Mouse (Mus musculus): ENCODE measurements around the gene Vav3. TPM values are rescaled to one million over a fixed set of nuclear protein-coding genes. Genes with fewer than 3 reads are reported as not detected.

Vav3 gene
- polyA plus RNA-seq, 1 experiment from 2014 or later: 3.4 TPM

DNA sequence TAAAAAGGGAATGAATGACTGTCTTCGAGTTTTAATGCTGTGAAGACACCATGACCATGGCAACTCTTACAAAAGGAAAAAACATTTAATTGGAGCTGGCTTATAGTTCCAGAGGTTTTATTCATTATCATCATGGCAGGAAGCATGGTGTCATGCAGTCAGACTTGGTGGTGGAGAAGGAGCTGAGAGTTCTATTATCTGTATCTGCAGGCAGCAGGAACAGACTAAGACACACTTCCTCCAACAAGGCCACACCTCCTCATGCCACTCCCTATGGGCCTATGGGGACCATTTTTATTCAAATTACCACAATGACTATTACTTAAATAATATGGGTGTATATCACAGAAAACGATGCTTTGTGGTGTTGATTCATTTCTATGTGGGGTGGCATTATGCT, 307.8 kb downstream of the Vav3 start:
- 49% methylated on average over 2 of the region's 2 CpGs for WGBS (ENCODE audit: insufficient replicate concordance)
- H3K4me3 ChIP-seq (replicated peaks): no peak overlapping the region
- no peak overlapping the region for H3K27ac ChIP-seq (replicated peaks)
- no peaks in the 10 kb centered on the region for H3K27me3 ChIP-seq
- no peaks in the 10 kb centered on the region for H3K9me3 ChIP-seq (replicated peaks)
- H3K36me3 ChIP-seq (replicated peaks): no peaks in the 10 kb centered on the region
- no peak overlapping the region for H3K4me2 ChIP-seq
- no peaks in the 10 kb centered on the region for H3K4me1 ChIP-seq (replicated peaks)
- H3K9ac ChIP-seq: no peak overlapping the region
- no peak for ATAC-seq (ENCODE audit: insufficient read depth)

- no peak overlapping the region for H3K4me2 ChIP-seq
- no peak overlapping the region for H3K9ac ChIP-seq
- no peaks in the 10 kb centered on the region for H3K9me3 ChIP-seq (replicated peaks)
- no peak overlapping the region for H3K27ac ChIP-seq (replicated peaks)
- no peak for ATAC-seq (ENCODE audit: insufficient read depth)
- no peaks in the 10 kb centered on the region for H3K4me1 ChIP-seq (replicated peaks)
- WGBS (ENCODE audit: insufficient replicate concordance): 67% methylated on average over 3 of the region's 3 CpGs
- H3K27me3 ChIP-seq: no peaks in the 10 kb centered on the region
- H3K36me3 ChIP-seq (replicated peaks): no peaks in the 10 kb centered on the region
- H3K4me3 ChIP-seq (replicated peaks): no peak overlapping the region
Observed at GRCm38 (mm10) chr3:109651479-109651878, 311.0 kb downstream of the Vav3 start.

DNA sequence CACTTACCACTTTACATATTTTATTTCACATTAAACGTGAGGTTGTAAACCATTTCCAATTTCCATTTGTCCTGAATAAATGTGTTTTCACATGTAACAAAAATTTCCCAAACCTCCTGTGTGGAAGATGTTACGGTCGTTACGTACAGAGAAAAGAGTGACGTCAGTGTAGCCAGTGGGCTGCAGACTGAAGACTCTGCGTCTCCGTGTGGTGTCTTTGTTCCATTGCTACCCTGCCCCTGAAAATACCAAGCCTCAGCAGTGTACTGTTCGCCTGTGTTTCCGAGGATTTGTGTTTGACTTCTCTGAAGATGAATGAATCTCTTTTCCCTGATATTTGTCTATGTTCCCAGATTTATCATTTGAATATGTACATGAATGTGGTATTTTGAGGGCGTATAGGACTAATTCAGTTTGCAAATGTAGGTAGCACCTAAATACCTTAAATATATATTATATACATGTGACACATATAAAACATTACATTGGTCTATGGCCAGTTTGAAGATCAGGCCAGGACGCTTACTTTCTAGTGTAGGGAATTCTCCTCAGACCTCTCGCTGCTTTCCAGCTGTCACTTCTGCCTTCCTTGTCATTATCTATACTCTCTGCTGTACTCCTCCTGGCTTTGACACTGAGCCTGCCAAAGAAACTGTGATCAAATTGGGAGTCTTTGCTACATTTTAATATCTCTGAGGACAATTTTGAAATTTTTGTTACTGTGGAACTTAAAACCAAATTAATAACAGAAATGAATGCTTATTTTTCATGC, 312.6 kb downstream of the Vav3 start:
- Histone ChIP-seq H3K27me3 (no peaks in the 10 kb centered on the region), H3K27ac (replicated peaks) (no peak overlapping the region), H3K9ac (no peak overlapping the region), H3K36me3 (replicated peaks) (no peaks in the 10 kb centered on the region), H3K4me1 (replicated peaks) (no peaks in the 10 kb centered on the region), H3K4me3 (replicated peaks) (no peak overlapping the region), H3K4me2 (no peak overlapping the region), H3K9me3 (replicated peaks) (no peaks in the 10 kb centered on the region)
- no peak for ATAC-seq (ENCODE audit: insufficient read depth)
- 68% methylated on average over 12 of the region's 12 CpGs for WGBS (ENCODE audit: insufficient replicate concordance)

DNA sequence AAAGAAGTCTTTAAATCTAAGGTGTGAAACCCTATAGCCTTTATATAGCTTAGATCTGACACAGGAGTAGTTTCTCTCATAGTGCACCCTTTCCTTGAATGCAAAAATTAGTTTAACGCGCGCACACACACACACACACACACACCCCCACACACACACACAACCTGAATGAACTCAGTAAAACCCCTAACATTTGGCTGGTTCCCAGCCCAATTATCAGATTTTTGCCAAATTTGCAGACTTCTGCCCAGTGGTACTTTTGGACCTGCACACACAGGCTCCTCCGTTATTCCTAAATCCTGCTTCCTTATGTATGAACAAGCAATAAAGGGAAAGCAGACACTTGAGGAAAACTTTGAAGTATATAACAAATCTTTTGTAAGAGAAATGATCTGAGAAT, 313.9 kb downstream of the Vav3 start:
- Histone ChIP-seq H3K27me3 (no peaks in the 10 kb centered on the region), H3K27ac (replicated peaks) (no peak overlapping the region), H3K4me2 (no peak overlapping the region), H3K36me3 (replicated peaks) (no peaks in the 10 kb centered on the region), H3K9ac (no peak overlapping the region), H3K4me3 (replicated peaks) (no peak overlapping the region), H3K4me1 (replicated peaks) (no peaks in the 10 kb centered on the region), H3K9me3 (replicated peaks) (no peaks in the 10 kb centered on the region)
- no peak for ATAC-seq (ENCODE audit: insufficient read depth)
- WGBS (ENCODE audit: insufficient replicate concordance): 84% methylated on average over 4 of the region's 4 CpGs

DNA sequence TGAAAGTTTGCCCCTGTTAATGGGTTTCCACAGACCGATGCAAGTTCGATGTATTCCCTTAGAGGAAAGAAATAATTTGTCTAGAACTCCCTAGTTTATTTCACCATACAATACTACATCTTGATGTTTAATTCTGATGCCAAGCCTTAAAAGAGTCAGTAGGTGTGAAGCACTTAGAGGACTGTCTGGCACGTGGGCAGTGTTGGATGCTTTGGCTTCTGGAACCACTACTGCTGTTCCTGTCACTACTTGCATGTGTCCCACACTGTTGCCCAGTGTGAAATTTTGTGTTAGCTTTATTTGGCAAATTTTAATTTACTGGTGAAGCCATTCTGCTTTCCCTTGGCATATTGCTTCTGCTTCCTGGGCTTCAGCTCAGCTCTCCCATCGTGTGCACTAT, 331.3 kb downstream of the Vav3 start:
- Histone ChIP-seq H3K27me3 (no peaks in the 10 kb centered on the region), H3K9me3 (replicated peaks) (no peaks in the 10 kb centered on the region), H3K9ac (no peak overlapping the region), H3K4me1 (replicated peaks) (no peaks in the 10 kb centered on the region), H3K4me2 (no peak overlapping the region), H3K36me3 (replicated peaks) (no peaks in the 10 kb centered on the region), H3K27ac (replicated peaks) (no peak overlapping the region), H3K4me3 (replicated peaks) (no peak overlapping the region)
- 70% methylated on average over 4 of the region's 4 CpGs for WGBS (ENCODE audit: insufficient replicate concordance)
- ATAC-seq (ENCODE audit: insufficient read depth): no peak

DNA sequence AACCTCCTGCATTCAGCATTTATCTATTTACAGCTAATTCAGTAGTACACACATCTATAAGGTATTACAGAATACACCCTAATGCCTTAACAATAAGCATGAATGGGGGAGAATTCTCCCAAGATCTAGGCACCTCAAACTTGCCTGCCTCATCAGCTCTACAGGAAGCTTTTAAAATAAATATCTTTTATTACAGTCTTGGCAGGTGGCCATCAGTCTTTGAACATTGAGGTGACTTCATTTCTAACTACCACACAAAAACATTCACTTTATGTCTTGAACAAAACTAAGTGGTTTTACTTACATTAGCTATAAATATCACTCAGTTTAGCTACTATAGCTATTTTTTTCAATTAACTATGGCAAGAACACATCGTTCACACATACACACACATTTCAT, 332.5 kb downstream of the Vav3 start:
- WGBS (ENCODE audit: insufficient replicate concordance): 59% methylated on average over 1 of the region's 1 CpGs
- Histone ChIP-seq H3K27me3 (no peaks in the 10 kb centered on the region), H3K9ac (no peak overlapping the region), H3K27ac (replicated peaks) (no peak overlapping the region), H3K4me1 (replicated peaks) (no peaks in the 10 kb centered on the region), H3K36me3 (replicated peaks) (no peaks in the 10 kb centered on the region), H3K4me2 (no peak overlapping the region), H3K4me3 (replicated peaks) (no peak overlapping the region), H3K9me3 (replicated peaks) (no peaks in the 10 kb centered on the region)
- no peak for ATAC-seq (ENCODE audit: insufficient read depth)

DNA sequence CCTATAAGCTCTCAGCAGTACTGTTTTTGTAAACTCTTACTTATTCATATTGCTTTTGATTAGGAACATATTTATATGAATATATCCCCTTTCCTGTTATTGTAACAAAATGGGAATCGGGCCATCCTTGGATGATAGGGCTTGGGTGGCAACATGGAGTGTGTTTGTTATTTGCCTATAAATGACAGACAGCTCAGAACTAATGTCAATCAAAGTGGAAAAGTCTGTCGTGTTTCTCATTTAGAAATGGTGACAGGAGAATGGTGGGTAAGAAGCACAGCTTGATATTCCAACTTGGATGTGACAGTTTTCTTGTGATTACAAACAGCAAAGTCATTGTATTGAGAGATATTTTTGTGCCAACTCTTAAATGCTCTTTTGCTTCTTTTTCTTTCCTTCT, 339.8 kb downstream of the Vav3 start:
- Histone ChIP-seq H3K4me1 (replicated peaks) (no peaks in the 10 kb centered on the region), H3K9ac (no peak overlapping the region), H3K27ac (replicated peaks) (no peak overlapping the region), H3K4me2 (no peak overlapping the region), H3K27me3 (no peaks in the 10 kb centered on the region), H3K4me3 (replicated peaks) (no peak overlapping the region), H3K36me3 (replicated peaks) (no peaks in the 10 kb centered on the region), H3K9me3 (replicated peaks) (no peaks in the 10 kb centered on the region)
- 56% methylated on average over 2 of the region's 2 CpGs for WGBS (ENCODE audit: insufficient replicate concordance)
- no peak for ATAC-seq (ENCODE audit: insufficient read depth)

GRCm38 (mm10) chr3:109681863-109682262, 341.4 kb downstream of the Vav3 start:
- H3K9me3 ChIP-seq (replicated peaks): no peaks in the 10 kb centered on the region
- no peak overlapping the region for H3K27ac ChIP-seq (replicated peaks)
- no peaks in the 10 kb centered on the region for H3K4me1 ChIP-seq (replicated peaks)
- WGBS (ENCODE audit: insufficient replicate concordance): 58% methylated on average over 5 of the region's 5 CpGs
- no peak overlapping the region for H3K4me2 ChIP-seq
- no peak for ATAC-seq (ENCODE audit: insufficient read depth)
- H3K9ac ChIP-seq: no peak overlapping the region
- H3K4me3 ChIP-seq (replicated peaks): no peak overlapping the region
- H3K27me3 ChIP-seq: no peaks in the 10 kb centered on the region
- no peaks in the 10 kb centered on the region for H3K36me3 ChIP-seq (replicated peaks)

DNA sequence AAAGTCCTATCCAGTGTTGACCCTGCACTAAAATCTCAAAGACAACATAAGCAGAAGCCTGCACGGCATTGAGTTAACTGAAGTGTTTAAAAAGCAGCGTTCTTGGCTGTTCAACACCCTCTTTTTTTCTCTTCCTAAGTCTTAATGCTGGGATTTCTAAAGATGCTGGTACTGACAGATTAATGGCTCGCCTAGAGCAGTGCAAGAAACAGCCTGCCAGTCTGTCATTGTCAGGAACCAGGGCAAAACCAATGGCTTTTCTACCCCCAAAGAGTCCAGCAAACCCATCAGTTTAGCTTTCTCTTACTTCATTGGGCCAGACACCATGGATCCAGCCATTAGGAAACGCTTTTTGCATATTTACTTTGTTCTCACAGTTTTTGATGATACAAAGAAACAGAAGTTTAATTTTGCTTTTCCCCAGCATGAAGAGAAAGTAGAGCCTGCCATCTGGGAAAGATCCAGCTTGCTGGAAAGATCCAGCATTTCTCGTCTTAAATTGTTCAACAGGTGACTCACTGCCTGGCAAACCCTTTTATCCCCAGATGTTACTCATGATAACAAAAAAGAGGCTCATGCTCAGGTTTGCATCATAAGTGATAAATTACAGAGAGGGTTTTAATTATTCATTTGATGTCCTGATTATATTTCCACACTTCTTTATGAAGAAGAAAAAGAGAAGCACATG, 343.3 kb downstream of the Vav3 start:
- no peak for ATAC-seq (ENCODE audit: insufficient read depth)
- no peaks in the 10 kb centered on the region for H3K9me3 ChIP-seq (replicated peaks)
- H3K27ac ChIP-seq (replicated peaks): no peak overlapping the region
- 63% methylated on average over 5 of the region's 5 CpGs for WGBS (ENCODE audit: insufficient replicate concordance)
- H3K36me3 ChIP-seq (replicated peaks): no peaks in the 10 kb centered on the region
- H3K4me2 ChIP-seq: no peak overlapping the region
- no peak overlapping the region for H3K4me3 ChIP-seq (replicated peaks)
- no peaks in the 10 kb centered on the region for H3K4me1 ChIP-seq (replicated peaks)
- H3K27me3 ChIP-seq: no peaks in the 10 kb centered on the region
- no peak overlapping the region for H3K9ac ChIP-seq

GRCm38 (mm10) chr3:109690566-109690965, 350.1 kb downstream of the Vav3 start:
- Histone ChIP-seq H3K4me2 (no peak overlapping the region), H3K27me3 (no peaks in the 10 kb centered on the region), H3K36me3 (replicated peaks) (no peaks in the 10 kb centered on the region), H3K4me1 (replicated peaks) (no peaks in the 10 kb centered on the region), H3K9ac (no peak overlapping the region), H3K4me3 (replicated peaks) (no peak overlapping the region), H3K27ac (replicated peaks) (no peak overlapping the region), H3K9me3 (replicated peaks) (no peaks in the 10 kb centered on the region)
- 52% methylated on average over 2 of the region's 2 CpGs for WGBS (ENCODE audit: insufficient replicate concordance)
- ATAC-seq (ENCODE audit: insufficient read depth): no peak

- no peaks in the 10 kb centered on the region for H3K4me1 ChIP-seq (replicated peaks)
- H3K4me2 ChIP-seq: no peak overlapping the region
- WGBS (ENCODE audit: insufficient replicate concordance): 55% methylated on average over 3 of the region's 3 CpGs
- H3K9ac ChIP-seq: no peak overlapping the region
- no peak overlapping the region for H3K27ac ChIP-seq (replicated peaks)
- H3K9me3 ChIP-seq (replicated peaks): no peaks in the 10 kb centered on the region
- H3K4me3 ChIP-seq (replicated peaks): no peak overlapping the region
- no peaks in the 10 kb centered on the region for H3K36me3 ChIP-seq (replicated peaks)
- no peak for ATAC-seq (ENCODE audit: insufficient read depth)
- no peaks in the 10 kb centered on the region for H3K27me3 ChIP-seq
Observed at GRCm38 (mm10) chr3:109692613-109693012, 352.2 kb downstream of the Vav3 start.
